Mouse (Mus musculus) gastrocnemius, postnatal 14 days (tissue): ENCODE measurements at regions not wholly inside any gene's neighbourhood (a gene's known extent, or its start where the extent isn't known, plus 50 kb on each side); places are given as distances from the start of the nearest gene placed in this dataset.

Experiments used
- DNase-seq: peaks from one replicate; pipeline ENCODE4 v3.0.0; 2021; ENCODE audit warnings: mixed read lengths
- intact Hi-C: fragments of 180-260 bp; cut with DNase I; formaldehyde crosslinking; loops from one replicate; pipeline ENCODE4 v1.15.1; 2025; ENCODE audit warnings: low total_unique reads

- no peak for DNase-seq
- intact Hi-C loops = no loop called here
Measured at GRCm38 (mm10) chr9:113499246-113499645, 208.8 kb downstream of the Pdcd6ip start.

GRCm38 (mm10) chr9:113496176-113496732 is 211.8 kb downstream of the Pdcd6ip start:
- no peak for DNase-seq
- intact Hi-C loops = no loop called here

GRCm38 (mm10) chr9:113488651-113489050 is 219.4 kb downstream of the Pdcd6ip start:
- intact Hi-C loops = no loop called here
- no peak for DNase-seq

GRCm38 (mm10) chr9:113486494-113487081 is 221.5 kb downstream of the Pdcd6ip start:
- intact Hi-C loops = no loop called here
- DNase-seq = no peak

GRCm38 (mm10) chr9:113479897-113480296 is 228.2 kb downstream of the Pdcd6ip start:
- intact Hi-C loops = no loop called here
- DNase-seq = no peak

- DNase-seq = no peak
- intact Hi-C loops = no loop called here
Measured at GRCm38 (mm10) chr9:113478761-113479265, 229.2 kb downstream of the Pdcd6ip start.

- intact Hi-C loops = no loop called here
- DNase-seq = no peak
Measured at GRCm38 (mm10) chr9:113471781-113472180, 236.3 kb downstream of the Pdcd6ip start.

- intact Hi-C loops = no loop called here
- no peak for DNase-seq
Measured at GRCm38 (mm10) chr9:113462888-113463287, 245.2 kb downstream of the Pdcd6ip start.

- intact Hi-C loops = no loop called here
- DNase-seq = no peak
Measured at GRCm38 (mm10) chr9:113462267-113462887, 245.7 kb downstream of the Pdcd6ip start.

GRCm38 (mm10) chr9:113459885-113460284 is 248.2 kb downstream of the Pdcd6ip start:
- DNase-seq = no peak
- intact Hi-C loops = no loop called here

GRCm38 (mm10) chr9:113459221-113459620 is 248.8 kb downstream of the Pdcd6ip start:
- intact Hi-C loops = no loop called here
- DNase-seq = no peak

GRCm38 (mm10) chr9:113458741-113459154 is 249.3 kb downstream of the Pdcd6ip start:
- intact Hi-C loops = no loop called here
- no peak for DNase-seq

- intact Hi-C loops = no loop called here
- DNase-seq = no peak
Measured at GRCm38 (mm10) chr9:113457169-113457850, 250.7 kb downstream of the Pdcd6ip start.

GRCm38 (mm10) chr9:113455577-113455976 is 252.5 kb downstream of the Pdcd6ip start:
- no peak for DNase-seq
- intact Hi-C loops = no loop called here

GRCm38 (mm10) chr9:113453231-113453630 is 254.8 kb downstream of the Pdcd6ip start:
- intact Hi-C loops = no loop called here
- DNase-seq = no peak

GRCm38 (mm10) chr9:113441770-113442411 is 266.2 kb downstream of the Pdcd6ip start:
- peak; percentile 73 for DNase-seq
- intact Hi-C loops = no loop called here

- intact Hi-C loops = no loop called here
- DNase-seq = no peak
Measured at GRCm38 (mm10) chr9:113438394-113438793, 269.7 kb downstream of the Pdcd6ip start.

- intact Hi-C loops = no loop called here
- DNase-seq = no peak
Measured at GRCm38 (mm10) chr9:113435921-113436320, 272.1 kb downstream of the Pdcd6ip start.

- intact Hi-C loops = no loop called here
- no peak for DNase-seq
Measured at GRCm38 (mm10) chr9:113433424-113433823, 274.6 kb downstream of the Pdcd6ip start.

- no peak for DNase-seq
- intact Hi-C loops = no loop called here
Measured at GRCm38 (mm10) chr9:113432601-113433179, 275.4 kb downstream of the Pdcd6ip start.
